Mouse (Mus musculus) neural tube, embryonic 14.5 days (tissue): Measurements from ENCODE around the gene Zfp777. TPM values are rescaled to one million over a fixed set of nuclear protein-coding genes. Genes with fewer than 3 reads are reported as not detected.

Experiments
- ATAC-seq: fragments of 200-750 bp; cut with Nextera tagmentation; 2 replicates; pipeline ENCODE4 v1.8.0; 2017; ENCODE audit warnings: low read depth, mild to moderate bottlenecking, moderate TSS enrichment, moderate library complexity
- H3K27ac ChIP-seq: fragments of 300-500 bp; sonication (generic); 2 replicates; pipeline ENCODE4 v1.5.1; 2014; ENCODE audit warnings: low read depth, mild to moderate bottlenecking, control low read depth, low read length, moderate library complexity, mixed read lengths
- H3K27me3 ChIP-seq: fragments of 300-500 bp; sonication (generic); 2 replicates; pipeline ENCODE4 v1.6.1; 2014; ENCODE audit warnings: low read length; ENCODE audit not compliant: control insufficient read depth, insufficient read depth
- H3K36me3 ChIP-seq: fragments of 300-500 bp; sonication (generic); 2 replicates; pipeline ENCODE4 v1.6.1; 2014; ENCODE audit warnings: low read length, mixed read lengths; ENCODE audit not compliant: control insufficient read depth, insufficient read depth
- H3K4me1 ChIP-seq: fragments of 300-500 bp; sonication (generic); 2 replicates; pipeline ENCODE4 v1.6.1; 2014; ENCODE audit warnings: low read length; ENCODE audit not compliant: control insufficient read depth, insufficient read depth
- H3K4me2 ChIP-seq: fragments of 300-500 bp; sonication (generic); 2 replicates; pipeline ENCODE4 v1.6.1; 2014; ENCODE audit warnings: mild to moderate bottlenecking, low read depth, low read length, control low read depth
- H3K4me3 ChIP-seq: fragments of 300-500 bp; sonication (generic); 2 replicates; pipeline ENCODE4 v1.5.1; 2014; ENCODE audit warnings: low read depth, low read length, control low read depth, mixed read lengths
- H3K9ac ChIP-seq: fragments of 300-500 bp; sonication (generic); replicated peaks from 2 replicates; pipeline ENCODE4 v1.6.1; 2014; ENCODE audit warnings: low read depth, mild to moderate bottlenecking, control low read depth, low read length, mixed read lengths
- H3K9me3 ChIP-seq: fragments of 300-500 bp; sonication (generic); 2 replicates; pipeline ENCODE4 v1.6.1; 2016; ENCODE audit warnings: low read length; ENCODE audit not compliant: control insufficient read depth
- WGBS: fragments of 180-500 bp; shearing (Covaris S2); extraction: QIAGEN DNeasy Blood & Tissue Kit; methylation state at CpG from one replicate; pipeline ENCODE4 v1.1.7; 2014; 5-methylcytosine and 5-hydroxymethylcytosine counted together
- polyA plus RNA-seq: library from polyadenylated mRNA; unstranded; fragments of >200 nt; fragmentation: Nextera tagmentation; extraction: Ambion mirVana; gene quantifications from 2 replicates; pipeline ENCODE4 v1.2.1, GENCODE M21; 2014

Zfp777 gene
- polyA plus RNA-seq, 1 experiment from 2014 or later, result 12.1 TPM

DNA sequence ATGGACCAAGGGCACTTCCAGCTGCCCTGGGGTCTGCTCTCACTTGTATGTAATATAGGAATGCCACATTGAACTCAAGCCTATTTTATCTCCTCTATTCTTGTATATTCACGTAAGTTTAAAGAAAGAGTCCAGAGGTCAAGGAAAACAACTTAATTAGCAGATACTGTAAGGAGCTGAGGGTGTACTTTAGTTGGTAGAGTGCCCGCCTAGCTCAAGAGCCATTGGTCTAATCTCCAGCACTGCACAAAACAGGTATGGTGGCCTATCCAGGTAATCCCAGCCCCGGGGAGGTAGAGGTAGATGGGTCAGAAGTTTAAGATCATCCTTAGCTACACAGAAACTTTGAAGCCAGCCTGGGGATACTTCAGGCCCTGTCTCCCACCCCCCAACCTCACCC, 18.8 kb upstream of the Zfp777 start:
- no peaks in the 10 kb centered on the region for H3K27me3 ChIP-seq
- no peak overlapping the region for H3K4me2 ChIP-seq
- H3K9me3 ChIP-seq, result no peaks in the 10 kb centered on the region
- ATAC-seq, result no peak
- no peak overlapping the region for H3K9ac ChIP-seq
- H3K27ac ChIP-seq, result no peak overlapping the region
- H3K36me3 ChIP-seq, result peaks cover 44% of the 10 kb centered on the region
- H3K4me3 ChIP-seq, result no peak overlapping the region
- whole genome bisulfite sequencing, result 97% methylated on average over 3 of the region's 3 CpGs
- no peaks in the 10 kb centered on the region for H3K4me1 ChIP-seq

DNA sequence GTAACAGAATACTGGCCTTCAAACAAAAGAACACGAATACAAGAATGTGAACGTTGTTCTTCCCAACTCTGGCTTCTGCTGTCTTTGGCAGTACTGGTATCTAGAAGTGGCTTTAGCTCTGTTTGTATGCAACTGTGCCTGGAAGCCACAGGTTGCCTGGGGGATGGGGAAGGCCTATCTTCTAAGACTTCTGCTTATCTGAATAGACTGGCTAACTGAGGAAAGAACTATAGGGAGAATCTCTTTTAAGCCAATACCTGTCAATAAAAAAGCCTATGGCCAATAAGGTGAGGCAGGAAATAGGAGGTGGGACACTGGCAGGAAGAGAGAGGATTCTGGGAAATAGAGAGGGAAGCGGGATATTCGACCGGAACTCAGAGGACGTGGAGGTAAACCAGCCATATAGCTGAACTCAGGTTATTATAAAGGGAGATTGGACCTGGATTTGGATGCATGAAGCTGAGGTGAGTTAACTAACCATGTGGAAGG, 16.9 kb upstream of the Zfp777 start:
- H3K27me3 ChIP-seq, result no peaks in the 10 kb centered on the region
- no peak for ATAC-seq
- H3K27ac ChIP-seq, result no peak overlapping the region
- H3K9ac ChIP-seq, result no peak overlapping the region
- WGBS, result 99% methylated on average over 6 of the region's 6 CpGs
- H3K4me1 ChIP-seq, result no peaks in the 10 kb centered on the region
- H3K4me2 ChIP-seq, result no peak overlapping the region
- no peaks in the 10 kb centered on the region for H3K9me3 ChIP-seq
- peaks cover 47% of the 10 kb centered on the region for H3K36me3 ChIP-seq
- H3K4me3 ChIP-seq, result no peak overlapping the region

DNA sequence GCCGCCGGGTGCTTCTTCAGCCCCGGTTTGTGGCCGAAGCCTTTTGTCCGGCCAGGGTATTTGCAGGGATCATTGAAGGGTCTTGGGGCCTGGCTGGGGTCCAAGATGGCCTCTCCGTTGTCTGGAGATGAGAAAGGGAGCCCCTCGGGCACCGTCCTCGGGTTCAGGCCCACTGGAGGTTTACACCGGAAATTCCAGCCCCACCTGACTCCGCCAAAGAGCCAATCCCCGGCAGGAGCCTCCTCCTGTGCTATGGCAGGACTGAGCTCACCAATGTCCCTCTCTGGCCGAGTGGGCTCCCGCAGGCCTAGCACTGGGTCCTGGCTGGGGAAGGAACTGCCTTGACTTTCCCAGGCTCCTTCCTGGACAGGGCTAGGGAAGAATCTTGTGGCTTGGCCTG, 15.7 kb upstream of the Zfp777 start:
- Histone ChIP-seq H3K4me3 (no peak overlapping the region), H3K9me3 (no peaks in the 10 kb centered on the region), H3K4me2 (no peak overlapping the region), H3K27ac (no peak overlapping the region), H3K9ac (no peak overlapping the region), H3K27me3 (no peaks in the 10 kb centered on the region), H3K36me3 (peaks cover 47% of the 10 kb centered on the region), H3K4me1 (no peaks in the 10 kb centered on the region)
- ATAC-seq, result no peak
- WGBS, result 93% methylated on average over 14 of the region's 14 CpGs

DNA sequence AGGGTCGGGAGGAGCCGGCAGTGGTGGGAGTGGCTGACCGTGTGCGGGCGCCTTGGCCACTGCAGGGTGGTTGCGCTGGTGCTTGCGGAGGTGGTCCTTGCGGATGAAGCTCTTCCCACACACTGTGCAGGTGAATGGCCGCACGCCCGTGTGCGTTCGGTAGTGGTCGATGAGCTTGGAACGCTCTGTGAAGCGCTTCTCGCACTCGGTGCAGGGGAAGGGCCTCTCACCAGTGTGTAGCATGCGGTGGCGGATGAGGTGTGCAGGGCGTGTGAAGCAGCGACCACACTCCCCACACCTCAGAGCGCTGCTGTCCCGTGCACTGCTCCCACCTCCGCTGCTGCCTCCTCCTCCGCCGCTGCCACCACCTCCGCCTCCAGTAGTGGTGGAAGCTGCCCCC, 15.2 kb upstream of the Zfp777 start:
- peak; percentile 28 for ATAC-seq

DNA sequence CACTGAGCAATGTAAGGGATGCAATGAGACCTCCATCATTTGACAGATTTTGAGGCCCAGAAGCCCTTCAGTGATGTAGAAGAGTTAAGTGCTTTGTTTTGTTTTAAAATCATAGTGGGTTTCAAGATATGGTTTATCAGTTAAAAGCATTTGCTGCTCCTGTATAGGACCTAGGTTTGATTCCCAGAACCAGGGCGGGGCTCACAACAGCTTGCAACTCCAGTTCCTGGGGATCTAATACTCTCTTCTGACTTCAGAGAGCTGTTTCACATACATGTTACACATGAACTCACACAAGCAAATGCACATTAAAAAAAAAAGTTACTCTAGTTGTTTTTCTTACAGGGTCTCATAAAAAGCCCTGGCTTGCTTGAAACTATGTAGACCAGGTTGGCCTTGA, 12.2 kb upstream of the Zfp777 start:
- Histone ChIP-seq H3K9ac (no peak overlapping the region), H3K36me3 (peaks cover 35% of the 10 kb centered on the region), H3K27ac (no peak overlapping the region), H3K4me1 (no peaks in the 10 kb centered on the region), H3K9me3 (no peaks in the 10 kb centered on the region), H3K4me2 (no peak overlapping the region), H3K4me3 (no peak overlapping the region), H3K27me3 (no peaks in the 10 kb centered on the region)
- ATAC-seq, result no peak
- WGBS, result 100% methylated on average over 1 of the region's 1 CpGs

More for the DNA sequence above, 15.2 kb upstream of the Zfp777 start:
- Histone ChIP-seq H3K27me3 (no peaks in the 10 kb centered on the region), H3K4me3 (no peak overlapping the region), H3K4me2 (no peak overlapping the region), H3K9me3 (no peaks in the 10 kb centered on the region), H3K36me3 (peaks cover 47% of the 10 kb centered on the region), H3K9ac (no peak overlapping the region), H3K27ac (no peak overlapping the region), H3K4me1 (no peaks in the 10 kb centered on the region)
- WGBS, result 95% methylated on average over 28 of the region's 28 CpGs

DNA sequence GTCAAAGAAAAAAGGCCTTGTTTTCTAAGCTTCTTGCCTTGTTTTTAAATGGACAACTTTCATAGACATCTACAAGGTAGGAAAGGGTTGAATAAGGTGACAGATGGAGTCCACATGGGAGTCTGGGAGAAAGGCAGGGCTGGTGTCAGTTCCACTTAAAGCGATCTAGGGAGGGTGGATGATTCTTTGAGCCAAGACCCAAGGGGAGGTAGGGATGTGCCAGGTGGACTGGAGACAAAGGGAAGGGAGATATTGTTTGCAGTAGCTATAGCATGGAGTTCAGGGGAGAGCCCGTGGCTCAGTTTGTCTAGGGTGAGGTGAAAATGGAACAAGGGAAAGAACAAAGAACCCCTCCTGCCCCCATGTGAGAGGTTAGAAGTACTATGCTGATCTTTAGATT, 11.7 kb upstream of the Zfp777 start:
- Histone ChIP-seq H3K36me3 (peaks cover 30% of the 10 kb centered on the region), H3K4me2 (no peak overlapping the region), H3K9me3 (no peaks in the 10 kb centered on the region), H3K27ac (no peak overlapping the region), H3K9ac (no peak overlapping the region), H3K4me1 (no peaks in the 10 kb centered on the region), H3K4me3 (no peak overlapping the region), H3K27me3 (no peaks in the 10 kb centered on the region)
- ATAC-seq, result no peak
- 89% methylated on average over 2 of the region's 2 CpGs for WGBS

DNA sequence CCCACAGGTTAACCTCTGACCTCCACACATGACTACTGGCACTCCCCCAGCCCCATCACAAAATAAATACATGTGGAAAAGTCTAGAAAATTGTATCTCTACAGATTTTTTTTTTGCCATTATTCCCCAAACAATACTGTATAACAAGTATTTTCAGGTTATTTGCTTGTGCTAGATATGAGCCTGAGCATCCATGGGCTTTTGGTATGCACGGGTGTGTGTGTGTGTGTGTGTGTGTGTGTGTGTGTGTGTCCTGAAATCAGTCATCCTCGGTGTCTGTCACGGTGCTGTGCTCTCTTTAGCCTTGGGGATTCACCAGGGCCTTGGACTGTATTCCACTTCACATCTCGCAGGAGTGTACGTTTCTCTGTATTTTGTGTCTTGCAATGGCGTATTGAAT, 3.4 kb upstream of the Zfp777 start:
- Histone ChIP-seq H3K9me3 (no peaks in the 10 kb centered on the region), H3K36me3 (no peaks in the 10 kb centered on the region), H3K4me3 (no peak overlapping the region), H3K27me3 (no peaks in the 10 kb centered on the region), H3K27ac (no peak overlapping the region), H3K4me2 (no peak overlapping the region), H3K4me1 (0 out of 2 replicates have a peak, but pooled peaks cover 3% of the 10 kb centered on the region), H3K9ac (no peak overlapping the region)
- 77% methylated on average over 6 of the region's 6 CpGs for WGBS
- ATAC-seq, result no peak

DNA sequence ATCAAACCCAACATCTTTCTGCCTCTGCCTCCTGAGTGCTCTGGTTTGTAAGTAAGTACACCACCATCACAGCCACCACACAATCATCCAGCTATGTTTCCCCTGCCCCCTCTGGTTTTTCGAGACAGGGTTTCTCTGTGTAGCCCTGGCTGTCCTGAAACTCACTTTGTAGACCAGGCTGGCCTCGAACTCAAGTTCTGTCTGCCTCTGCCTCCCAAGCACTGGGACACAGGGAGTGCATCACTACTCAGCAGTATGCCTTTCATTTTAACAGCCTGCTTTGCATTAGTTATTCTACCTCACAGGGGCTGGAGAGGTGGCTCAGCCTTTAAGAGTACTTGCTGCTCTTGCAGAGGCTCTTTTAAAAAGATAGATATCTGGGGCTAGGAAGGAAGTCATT, 3.0 kb upstream of the Zfp777 start:
- Histone ChIP-seq H3K4me2 (no peak overlapping the region), H3K36me3 (no peaks in the 10 kb centered on the region), H3K27ac (no peak overlapping the region), H3K9me3 (no peaks in the 10 kb centered on the region), H3K27me3 (no peaks in the 10 kb centered on the region), H3K9ac (no peak overlapping the region), H3K4me1 (0 out of 2 replicates have a peak, but pooled peaks cover 3% of the 10 kb centered on the region), H3K4me3 (no peak overlapping the region)
- ATAC-seq, result no peak
- 90% methylated on average over 2 of the region's 2 CpGs for WGBS

DNA sequence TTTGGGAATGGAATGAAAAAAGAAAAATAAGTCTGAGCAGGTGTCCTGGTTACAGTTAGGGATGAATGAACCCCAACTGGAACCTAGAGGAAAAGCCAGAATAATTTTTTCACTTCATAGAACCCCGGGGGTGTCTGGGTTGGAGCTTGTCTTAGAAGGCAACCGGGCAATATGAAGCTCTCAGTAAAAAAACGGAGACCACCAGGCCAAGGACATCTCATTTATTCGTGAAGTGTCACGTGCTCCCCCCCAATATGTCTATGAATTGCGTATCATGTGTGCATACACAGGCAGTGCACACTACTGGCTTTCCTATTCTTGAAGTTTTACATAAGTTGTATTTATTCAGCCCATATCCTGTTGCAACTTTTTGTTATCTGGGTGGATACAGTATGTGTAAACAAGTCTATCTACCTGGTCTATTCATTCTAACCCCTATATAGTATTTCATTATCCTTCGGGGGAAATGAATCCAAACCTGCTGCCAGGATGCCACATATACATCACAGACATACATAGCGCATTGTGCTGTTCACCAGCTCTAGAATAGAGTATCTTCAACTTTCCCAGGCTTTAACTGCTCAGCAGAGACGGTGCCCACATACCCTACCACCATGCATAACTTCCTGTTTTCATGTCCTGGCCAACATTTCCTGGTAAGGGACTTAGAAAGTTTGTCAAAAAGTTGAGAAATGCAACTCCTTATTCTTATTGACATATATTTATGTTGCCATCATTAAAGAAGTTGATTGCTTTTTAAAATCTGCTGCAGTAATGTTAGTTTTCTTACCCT, 758 bp upstream of the Zfp777 start:
- 54% methylated on average over 9 of the region's 9 CpGs for WGBS
- ATAC-seq, result no peak
- no peak overlapping the region for H3K27ac ChIP-seq

More for the DNA sequence above, 758 bp upstream of the Zfp777 start:
- H3K9ac ChIP-seq, result no peak overlapping the region
- H3K4me2 ChIP-seq, result peak overlapping the region; percentile 50
- H3K36me3 ChIP-seq, result peaks cover under 1% of the 10 kb centered on the region; the same call in 1 of the 2 replicates
- no peaks in the 10 kb centered on the region for H3K27me3 ChIP-seq
- peak overlapping the region; percentile 79 for H3K4me3 ChIP-seq
- no peaks in the 10 kb centered on the region for H3K9me3 ChIP-seq
- 0 out of 2 replicates have a peak, but pooled peaks cover 3% of the 10 kb centered on the region for H3K4me1 ChIP-seq
